Mouse (Mus musculus) ES-E14 (cell line): Measurements from ENCODE around the gene Stum. TPM values are rescaled to one million over a fixed set of nuclear protein-coding genes. Genes with fewer than 3 reads are reported as not detected.
A peak's percentile ranks its signal among the peaks of the same experiment; 100 is the strongest.

Source experiments
- DNase-seq: peaks from one replicate; pipeline ENCODE4 v3.0.0-alpha.2; 2013; ENCODE audit warnings: low read depth, low spot score
- H3K27ac ChIP-seq: 2 replicates; pipeline ENCODE4 v1.5.1; 2012; ENCODE audit warnings: low read depth, mild to moderate bottlenecking, low read length, moderate library complexity, mixed read lengths; ENCODE audit not compliant: poor library complexity, insufficient read depth, severe bottlenecking
- H3K36me3 ChIP-seq: 2 replicates; pipeline ENCODE4 v1.6.1; 2012; ENCODE audit warnings: mild to moderate bottlenecking, low read length, moderate library complexity, mixed read lengths; ENCODE audit not compliant: control insufficient read depth, poor library complexity, insufficient read depth, severe bottlenecking
- H3K4me1 ChIP-seq, 2 experiments: fragments of 150-350 bp in 1 of 2; sonication (generic) in 1 of 2; 2 replicates each; pipeline ENCODE4 v1.6.1; 2012; ENCODE audit warnings: low read length in 2 of 2, mild to moderate bottlenecking in 1 of 2, mixed read lengths in 1 of 2; ENCODE audit not compliant: control insufficient read depth in 2 of 2, insufficient read depth in 2 of 2, poor library complexity in 1 of 2
- H3K4me3 ChIP-seq, 2 experiments: fragments of 150-350 bp in 1 of 2; sonication (generic) in 1 of 2; 2 replicates each; pipeline ENCODE4 v1.5.1; 2012; ENCODE audit warnings: low read length in 2 of 2, low read depth in 1 of 2, mild to moderate bottlenecking in 1 of 2, mixed read lengths in 1 of 2; ENCODE audit not compliant: insufficient read depth in 1 of 2, poor library complexity in 1 of 2, severe bottlenecking in 1 of 2
- H3K9ac ChIP-seq: 2 replicates; pipeline ENCODE4 v1.6.1; 2012; ENCODE audit warnings: low read depth, mild to moderate bottlenecking, low read length, mixed read lengths; ENCODE audit not compliant: poor library complexity, insufficient read depth, severe bottlenecking
- H3K9me3 ChIP-seq: fragments of 150-350 bp; sonication (generic); 2 replicates; pipeline ENCODE4 v1.6.1; 2012; ENCODE audit warnings: low read depth, mild to moderate bottlenecking, low read length; ENCODE audit not compliant: control insufficient read depth, insufficient read depth
- CHD2 ChIP-seq: IDR thresholded peaks from 2 replicates; pipeline ENCODE4 v1.6.1; 2014; ENCODE audit warnings: mild to moderate bottlenecking, low read depth, low read length, inconsistent platforms
- HCFC1 ChIP-seq: IDR thresholded peaks from 2 replicates; pipeline ENCODE4 v1.6.1; 2012; ENCODE audit warnings: low read length, inconsistent platforms, borderline replicate concordance; ENCODE audit not compliant: insufficient read depth
- MAFK ChIP-seq: IDR thresholded peaks from 2 replicates; pipeline ENCODE4 v1.6.1; 2014; ENCODE audit warnings: mild to moderate bottlenecking, low read depth, low read length, inconsistent platforms; ENCODE audit not compliant: insufficient read depth
- ZC3H11A ChIP-seq: IDR thresholded peaks from 2 replicates; pipeline ENCODE4 v1.6.1; 2012; ENCODE audit warnings: low read depth, mild to moderate bottlenecking, inconsistent platforms, low read length, borderline replicate concordance
- ZNF384 ChIP-seq: IDR thresholded peaks from 2 replicates; pipeline ENCODE4 v1.6.1; 2012; ENCODE audit warnings: low read depth, low read length, inconsistent platforms
- in situ Hi-C, 2 experiments: fragments of 600-800 bp; cut with MboI; formaldehyde crosslinking; loops; one replicate each; pipeline ENCODE4 v1.15.1; 2025; ENCODE audit warnings: low sequenced_read_pairs in 2 of 2, inconsistent platforms in 1 of 2; ENCODE audit not compliant: unreplicated experiment in 2 of 2
- total RNA-seq: library from RNA; depleted of rRNA; stranded (reverse); fragments of 300-350 nt; gene quantifications from 2 replicates; pipeline ENCODE4 v1.2.3, GENCODE M21; 2012

Gene Stum
- total RNA-seq, 1 experiment: 0.18 TPM

DNA sequence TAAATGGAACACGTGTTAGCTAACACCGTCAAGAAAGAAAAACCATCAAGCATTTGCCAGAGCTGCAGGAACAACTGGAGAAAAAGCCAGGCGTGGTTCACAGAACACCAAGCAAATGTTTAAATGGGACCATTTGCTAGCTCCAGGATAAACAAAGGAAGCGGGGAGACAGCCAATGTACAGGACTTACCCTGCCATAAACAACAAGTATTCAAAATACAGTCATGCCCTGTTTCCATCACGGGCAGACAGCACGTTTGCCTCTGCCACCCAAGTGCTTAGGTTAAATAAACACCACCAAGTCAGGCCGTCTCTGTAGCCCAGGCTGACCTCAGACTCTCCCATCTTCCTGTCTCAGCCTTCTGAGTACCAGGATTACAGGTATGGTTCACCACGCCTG lies 35.1 kb upstream of the Stum start:
- Histone ChIP-seq H3K27ac (no peak overlapping the region), H3K36me3 (no peaks in the 10 kb centered on the region), H3K9me3 (no peaks in the 10 kb centered on the region), H3K4me3 (no peak overlapping the region), H3K4me1 (no peaks in the 10 kb centered on the region; a peak in 1 of 4 replicates), H3K9ac (no peak overlapping the region)
- TF ChIP-seq HCFC1 (no peak), ZNF384 (no peak), MAFK (no peak), CHD2 (no peak), ZC3H11A (no peak)
- no peak for DNase-seq
- in situ Hi-C loops: no loop called here

GRCm38 (mm10) chr1:180517390-180518054 lies 34.2 kb upstream of the Stum start:
- no peaks in the 10 kb centered on the region for H3K36me3 ChIP-seq
- no peaks in the 10 kb centered on the region for H3K9me3 ChIP-seq
- DNase-seq: no peak
- no peak overlapping the region for H3K4me3 ChIP-seq
- TF ChIP-seq MAFK (no peak), ZNF384 (no peak), ZC3H11A (no peak), HCFC1 (no peak), CHD2 (no peak)
- H3K27ac ChIP-seq: no peak overlapping the region
- in situ Hi-C loops: no loop called here
- no peaks in the 10 kb centered on the region; a peak in 1 of 4 replicates for H3K4me1 ChIP-seq
- H3K9ac ChIP-seq: no peak overlapping the region

DNA sequence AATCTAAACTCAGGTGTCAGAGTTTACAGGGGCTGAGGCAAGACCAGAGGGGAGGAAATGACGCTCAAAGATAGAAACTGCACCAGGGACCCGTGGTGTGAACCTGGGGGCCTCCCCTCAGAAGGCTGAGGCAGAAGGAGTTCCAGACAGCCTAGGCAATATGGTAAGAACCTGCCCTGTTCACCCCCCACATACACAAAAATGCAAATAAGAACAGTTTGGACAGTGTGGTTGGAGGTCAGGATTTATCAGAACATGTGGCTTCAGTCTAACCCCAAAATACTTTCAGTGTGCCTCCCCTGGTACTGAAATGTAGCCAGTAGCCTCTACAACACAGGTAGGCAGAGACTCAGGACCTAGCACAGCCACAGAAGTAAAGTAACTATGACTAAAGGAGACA lies 30.8 kb upstream of the Stum start:
- Histone ChIP-seq H3K9me3 (no peaks in the 10 kb centered on the region), H3K36me3 (no peaks in the 10 kb centered on the region), H3K4me3 (no peak overlapping the region), H3K4me1 (peaks cover 0 to 4% of the 10 kb centered on the region in 2 experiments; a peak in 2 of 4 replicates), H3K9ac (no peak overlapping the region), H3K27ac (no peak overlapping the region)
- no peak for DNase-seq
- TF ChIP-seq HCFC1 (no peak), MAFK (no peak), CHD2 (no peak), ZC3H11A (no peak), ZNF384 (no peak)
- in situ Hi-C loops: no loop called here

- peaks cover 0 to 4% of the 10 kb centered on the region in 2 experiments; a peak in 2 of 4 replicates for H3K4me1 ChIP-seq
- H3K36me3 ChIP-seq: no peaks in the 10 kb centered on the region
- in situ Hi-C loops: no loop called here
- no peak overlapping the region for H3K27ac ChIP-seq
- no peak overlapping the region for H3K9ac ChIP-seq
- TF ChIP-seq MAFK: no peak
- no peak for TF ChIP-seq CHD2
- no peak for TF ChIP-seq HCFC1
- no peak for TF ChIP-seq ZC3H11A
- TF ChIP-seq ZNF384: no peak
- no peaks in the 10 kb centered on the region for H3K9me3 ChIP-seq
- no peak overlapping the region for H3K4me3 ChIP-seq
- peak; percentile 28 for DNase-seq
Measured at GRCm38 (mm10) chr1:180510879-180511278, 27.6 kb upstream of the Stum start.

GRCm38 (mm10) chr1:180510442-180510841 lies 27.1 kb upstream of the Stum start:
- no peak overlapping the region for H3K9ac ChIP-seq
- H3K27ac ChIP-seq: no peak overlapping the region
- DNase-seq: no peak
- H3K4me3 ChIP-seq: no peak overlapping the region
- TF ChIP-seq ZNF384 (no peak), HCFC1 (no peak), ZC3H11A (no peak), CHD2 (no peak), MAFK (no peak)
- peaks cover 0 to 4% of the 10 kb centered on the region in 2 experiments; a peak in 2 of 4 replicates for H3K4me1 ChIP-seq
- no peaks in the 10 kb centered on the region for H3K36me3 ChIP-seq
- no peaks in the 10 kb centered on the region for H3K9me3 ChIP-seq
- in situ Hi-C loops: no loop called here
